24 mouse cellular contexts compared by ENCODE assay signal in genomic region chr19:10901046-10901445, GRCm38 (mm10). TPM values are rescaled to one million over a fixed set of nuclear protein-coding genes. Genes with fewer than 3 reads are reported as not detected.
DNase-seq lines count a peak whose midpoint lies in the region; ATAC-seq and TF ChIP-seq lines count a peak whose summit lies in the region.
"Had no signal": no experiment of that assay in that cellular context is flagged by ENCODE, and none has a peak within 500 bp of the region (broad histone marks: within the 10 kb centered on the region; RNA-seq: fewer than 3 reads in every experiment).

No protein-coding gene starts in this region.

- DNase-seq in gastrocnemius, adult 2 months: no peak
- DNase-seq in gastrocnemius, postnatal 10 days: no peak
- DNase-seq in liver, adult 2 months (ENCODE audit: extremely low read depth, low read depth, low spot score): peak; percentile 79
- DNase-seq in liver, embryonic 11.5 days (ENCODE audit: low spot score): no peak
- DNase-seq: adrenal gland, adult 2 months; adrenal gland, postnatal 10 days; adrenal gland, postnatal 25 days; cerebellum, adult 11 months; cerebellum, adult 9-10 months; cerebellum, postnatal 36 days; embryo, embryonic 11 days had no signal

- H3K27ac ChIP-seq in gastrocnemius, adult 2 months: peak overlapping the region; percentile 75
- no peak overlapping the region for H3K27ac ChIP-seq in liver, adult 2 months (replicated peaks; ENCODE audit: insufficient read depth, low read depth, low read length)
- no peak overlapping the region for H3K27ac ChIP-seq in liver, embryonic 11.5 days (ENCODE audit: low read depth, low read length)
- H3K27ac ChIP-seq: embryonic facial prominence, embryonic 13.5 days; embryonic facial prominence, embryonic 15.5 days; forebrain, embryonic 10.5 days; forebrain, embryonic 12.5 days had no signal

- no peaks in the 10 kb centered on the region for H3K9me3 ChIP-seq in liver, embryonic 11.5 days (ENCODE audit: control insufficient read depth, low read length)
- H3K9me3 ChIP-seq: embryonic facial prominence, embryonic 13.5 days; embryonic facial prominence, embryonic 15.5 days; forebrain, embryonic 10.5 days; forebrain, embryonic 12.5 days had no signal

- no peak overlapping the region for H3K4me3 ChIP-seq in gastrocnemius, adult 2 months
- H3K4me3 ChIP-seq in liver, adult 2 months (ENCODE audit: insufficient read depth, low read depth, low read length): no peak overlapping the region
- H3K4me3 ChIP-seq in liver, embryonic 11.5 days (ENCODE audit: low read depth, low read length): no peak overlapping the region
- H3K4me3 ChIP-seq: embryonic facial prominence, embryonic 13.5 days; embryonic facial prominence, embryonic 15.5 days; erythroblast, embryonic 14.5 days; forebrain, embryonic 10.5 days; forebrain, embryonic 12.5 days had no signal

- H3K27me3 ChIP-seq in liver, adult 2 months (ENCODE audit: control insufficient read depth, insufficient read depth, low read length): no peaks in the 10 kb centered on the region
- no peaks in the 10 kb centered on the region for H3K27me3 ChIP-seq in liver, embryonic 11.5 days (replicated peaks; ENCODE audit: control insufficient read depth, insufficient read depth, low read length)
- H3K27me3 ChIP-seq: embryonic facial prominence, embryonic 13.5 days; embryonic facial prominence, embryonic 15.5 days; forebrain, embryonic 12.5 days had no signal

- peaks cover 19% of the 10 kb centered on the region for H3K4me1 ChIP-seq in liver, adult 2 months (ENCODE audit: control insufficient read depth, insufficient read depth, low read length)
- peaks cover 17% of the 10 kb centered on the region for H3K4me1 ChIP-seq in liver, embryonic 11.5 days (replicated peaks; ENCODE audit: control insufficient read depth, insufficient read depth, low read length)

- no peak for TF ChIP-seq POLR2A in liver, adult 2 months (IDR thresholded peaks at IDR 0.05; ENCODE audit: extremely low read depth, insufficient read depth, low read length)

- H3K9ac ChIP-seq in liver, adult 2 months (ENCODE audit: low read depth, low read length): no peak overlapping the region
- no peak overlapping the region for H3K9ac ChIP-seq in liver, embryonic 11.5 days (ENCODE audit: low read depth, low read length)
- H3K9ac ChIP-seq: embryonic facial prominence, embryonic 13.5 days; embryonic facial prominence, embryonic 15.5 days; forebrain, embryonic 12.5 days had no signal

- H3K79me2 ChIP-seq in liver, adult 2 months (ENCODE audit: control insufficient read depth, insufficient read depth, low read length): peaks cover 4% of the 10 kb centered on the region; the same call in 1 of the 2 replicates

- 33% methylated on average over 5 of the region's 5 CpGs for WGBS in liver, adult 2 months
- 90% methylated on average over 5 of the region's 5 CpGs for WGBS in liver, embryonic 11.5 days

- intact Hi-C loops in gastrocnemius, adult 2 months (cut with DNase I): no loop called here

- TF ChIP-seq CTCF in gastrocnemius, adult 2 months (IDR thresholded peaks at IDR 0.05): no peak
- no peak for TF ChIP-seq CTCF in liver, adult 2 months (IDR thresholded peaks at IDR 0.05; ENCODE audit: low read depth, low read length)

- H3K36me3 ChIP-seq in liver, adult 2 months (ENCODE audit: control insufficient read depth, insufficient read depth, low read length): peaks cover 62% of the 10 kb centered on the region
- H3K36me3 ChIP-seq in liver, embryonic 11.5 days (ENCODE audit: control insufficient read depth, insufficient read depth, low read length): peaks cover 67% of the 10 kb centered on the region

- no peak overlapping the region for H3K4me2 ChIP-seq in liver, embryonic 11.5 days
- H3K4me2 ChIP-seq: embryonic facial prominence, embryonic 13.5 days; embryonic facial prominence, embryonic 15.5 days; forebrain, embryonic 12.5 days had no signal

- ATAC-seq in liver, embryonic 11.5 days (replicated peaks; ENCODE audit: low FRiP score): no peak
- ATAC-seq: forebrain, embryonic 14.5 days; forebrain, embryonic 16.5 days had no signal

RNA-seq across cellular contexts. Expression of gene Prpf19, which starts 6.0 kb away (rescaled TPM):
- total RNA-seq in gastrocnemius, adult 2 months (2021): 100 to 1,000 TPM; 150 to 184 TPM
- total RNA-seq in gastrocnemius, postnatal 10 days (2021): 100 to 1,000 TPM; 264 to 270 TPM
- 95.5 and 100 TPM in 2 replicates for total RNA-seq in liver, adult 2 months (2014; rRNA removed)
- polyA plus RNA-seq in liver, adult 2 months (2012; rRNA removed): 150 and 184 TPM in 2 replicates
- polyA plus RNA-seq in liver, embryonic 11.5 days (2014; fragmentation: Nextera tagmentation; extraction: Ambion mirVana): 45.7 and 46.8 TPM in 2 replicates

RNA-seq across cellular contexts. Expression of gene Tmem109, which starts 19.2 kb away (rescaled TPM):
- 100 to 1,000 TPM; 227 to 255 TPM for total RNA-seq in gastrocnemius, adult 2 months (2021)
- total RNA-seq in gastrocnemius, postnatal 10 days (2021): 100 to 1,000 TPM; 208 to 212 TPM
- 7.1 and 8.9 TPM in 2 replicates for total RNA-seq in liver, adult 2 months (2014; rRNA removed)
- 32.2 and 35.2 TPM in 2 replicates for polyA plus RNA-seq in liver, adult 2 months (2012; rRNA removed)
- 42.7 and 45.4 TPM in 2 replicates for polyA plus RNA-seq in liver, embryonic 11.5 days (2014; fragmentation: Nextera tagmentation; extraction: Ambion mirVana)

RNA-seq across cellular contexts. Expression of gene Zp1, which starts 19.4 kb away (rescaled TPM):
- not detected for total RNA-seq in gastrocnemius, adult 2 months (2021)
- total RNA-seq in gastrocnemius, postnatal 10 days (2021): under 1 TPM in 1 of 2 experiments, not detected in 1; 0.23 TPM
- not detected in 2 replicates for total RNA-seq in liver, adult 2 months (2014; rRNA removed)
- polyA plus RNA-seq in liver, adult 2 months (2012; rRNA removed): not detected in 2 replicates
- not detected in 2 replicates for polyA plus RNA-seq in liver, embryonic 11.5 days (2014; fragmentation: Nextera tagmentation; extraction: Ambion mirVana)
- total RNA-seq: adrenal gland, adult 2 months; adrenal gland, postnatal 10 days; adrenal gland, postnatal 25 days; adrenal gland, postnatal 4 days; common myeloid progenitor, adult 5-6 weeks; MEL had no signal
- polyA plus RNA-seq: adrenal gland, adult 2 months; C2C12; cerebellum, adult 2 months; embryonic facial prominence, embryonic 11.5 days; embryonic facial prominence, embryonic 13.5 days; embryonic facial prominence, embryonic 15.5 days; erythroblast, embryonic 14.5 days; forebrain, embryonic 10.5 days; forebrain, embryonic 12.5 days; forebrain, embryonic 14.5 days had no signal

RNA-seq across cellular contexts. Expression of gene Tmem132a, which starts 31.3 kb away (rescaled TPM):
- 1 to 10 TPM; 2.8 to 7.2 TPM for total RNA-seq in gastrocnemius, adult 2 months (2021)
- 10 to 100 TPM; 26.9 to 29.9 TPM for total RNA-seq in gastrocnemius, postnatal 10 days (2021)
- total RNA-seq in liver, adult 2 months (2014; rRNA removed): 0.18 and 0.40 TPM in 2 replicates
- 0.75 and 0.90 TPM in 2 replicates for polyA plus RNA-seq in liver, adult 2 months (2012; rRNA removed)
- 27.2 and 27.7 TPM in 2 replicates for polyA plus RNA-seq in liver, embryonic 11.5 days (2014; fragmentation: Nextera tagmentation; extraction: Ambion mirVana)
- total RNA-seq: MEL had no signal

RNA-seq across cellular contexts. Expression of gene Ptgdr2, which starts 35.9 kb away (rescaled TPM):
- total RNA-seq in gastrocnemius, adult 2 months (2021): not detected
- under 1 TPM in 1 of 2 experiments, not detected in 1; 0.14 TPM for total RNA-seq in gastrocnemius, postnatal 10 days (2021)
- not detected in 2 replicates for total RNA-seq in liver, adult 2 months (2014; rRNA removed)
- polyA plus RNA-seq in liver, adult 2 months (2012; rRNA removed): not detected in 2 replicates
- polyA plus RNA-seq in liver, embryonic 11.5 days (2014; fragmentation: Nextera tagmentation; extraction: Ambion mirVana): not detected in 2 replicates
- total RNA-seq: adrenal gland, postnatal 10 days had no signal
- polyA plus RNA-seq: embryonic facial prominence, embryonic 11.5 days; erythroblast, embryonic 14.5 days had no signal

Comparison
In these comparisons a context has a peak if more than half of its experiments do, and no peak if none do; other contexts are left out.
1. RNA of gene Tmem109, which starts 19.2 kb away (total RNA-seq): 227 to 255 TPM in gastrocnemius, adult 2 months and 208 to 212 TPM in gastrocnemius, postnatal 10 days; 7.1 to 8.9 TPM in liver, adult 2 months; every median in the first group is over 10 times any median in the second.